Mouse (Mus musculus): ENCODE measurements around the gene Nostrin. TPM values are rescaled to one million over a fixed set of nuclear protein-coding genes. Genes with fewer than 3 reads are reported as not detected.

Gene Nostrin
- total RNA-seq, 1 experiment from 2014 or later, result not detected

- no peak for ATAC-seq (replicated peaks in 1 of 2; ENCODE audit: insufficient read depth in 1 of 2, low FRiP score in 2 of 2, low TSS enrichment in 1 of 2, low read depth in 1 of 2, poor library complexity in 2 of 2, severe bottlenecking in 2 of 2)
Observed at GRCm38 (mm10) chr2:69119718-69120117, 15.9 kb upstream of the Nostrin start.

DNA sequence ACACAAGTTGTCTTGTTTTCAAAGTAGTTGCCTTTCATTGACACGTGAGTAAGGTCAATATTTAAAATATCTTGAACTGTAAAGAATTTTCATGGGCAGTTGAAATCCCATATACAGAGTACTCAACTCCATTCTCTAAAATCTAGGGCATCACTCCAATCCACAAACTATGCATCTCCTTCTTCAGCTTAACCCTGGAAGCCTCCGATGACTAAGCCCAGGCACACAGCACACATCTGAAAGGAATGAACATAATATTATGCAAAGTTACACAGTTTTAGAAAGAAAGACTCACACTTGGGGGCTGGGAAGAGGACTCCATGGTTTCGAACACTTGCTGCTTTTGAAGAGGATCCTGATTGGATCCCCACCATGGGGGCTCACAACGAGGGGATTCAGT, 13.9 kb upstream of the Nostrin start:
- no peak for ATAC-seq (replicated peaks in 1 of 2; ENCODE audit: insufficient read depth in 1 of 2, low FRiP score in 2 of 2, low TSS enrichment in 1 of 2, low read depth in 1 of 2, poor library complexity in 2 of 2, severe bottlenecking in 2 of 2)

- ATAC-seq (replicated peaks in 1 of 2; ENCODE audit: insufficient read depth in 1 of 2, low FRiP score in 2 of 2, low TSS enrichment in 1 of 2, low read depth in 1 of 2, poor library complexity in 2 of 2, severe bottlenecking in 2 of 2), result no peak
Observed at GRCm38 (mm10) chr2:69125425-69125824, 10.2 kb upstream of the Nostrin start.

GRCm38 (mm10) chr2:69128321-69128720, 7.3 kb upstream of the Nostrin start:
- 0 out of 4 replicates have a peak, but pooled peaks of 1 of the 2 experiments have one; percentile 2 for ATAC-seq (replicated peaks in 1 of 2; ENCODE audit: insufficient read depth in 1 of 2, low FRiP score in 2 of 2, low TSS enrichment in 1 of 2, low read depth in 1 of 2, poor library complexity in 2 of 2, severe bottlenecking in 2 of 2)

DNA sequence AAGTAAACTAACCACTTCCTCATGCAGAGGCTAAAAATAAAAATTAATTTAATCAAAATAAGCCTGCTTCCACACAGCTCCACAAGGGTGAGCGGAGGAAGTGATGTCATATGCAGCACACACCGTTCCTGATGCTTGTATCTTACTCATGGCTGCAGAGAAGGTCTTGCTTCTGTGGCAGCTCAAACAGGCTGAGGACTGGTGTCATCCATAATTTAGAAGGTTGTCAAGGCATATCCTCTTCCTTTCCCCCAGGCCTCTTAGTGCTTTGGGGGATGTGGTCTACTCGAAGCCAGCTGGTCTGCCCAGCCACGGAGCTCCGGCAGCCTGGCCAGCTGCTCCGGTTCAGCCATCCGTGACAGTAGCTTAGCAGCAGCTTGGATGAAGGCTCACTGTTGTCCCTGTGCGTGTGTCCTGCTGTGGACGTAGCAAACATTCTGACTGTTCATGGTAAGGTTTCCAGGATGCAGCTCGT, 6.6 kb upstream of the Nostrin start:
- ATAC-seq (replicated peaks in 1 of 2; ENCODE audit: insufficient read depth in 1 of 2, low FRiP score in 2 of 2, low TSS enrichment in 1 of 2, low read depth in 1 of 2, poor library complexity in 2 of 2, severe bottlenecking in 2 of 2), result peak; percentile 93 to 96

GRCm38 (mm10) chr2:69129425-69130210, 6.0 kb upstream of the Nostrin start:
- ATAC-seq (replicated peaks in 1 of 2; ENCODE audit: insufficient read depth in 1 of 2, low FRiP score in 2 of 2, low TSS enrichment in 1 of 2, low read depth in 1 of 2, poor library complexity in 2 of 2, severe bottlenecking in 2 of 2), result no peak

GRCm38 (mm10) chr2:69132046-69132445, 3.6 kb upstream of the Nostrin start:
- ATAC-seq (replicated peaks in 1 of 2; ENCODE audit: insufficient read depth in 1 of 2, low FRiP score in 2 of 2, low TSS enrichment in 1 of 2, low read depth in 1 of 2, poor library complexity in 2 of 2, severe bottlenecking in 2 of 2), result no peak

DNA sequence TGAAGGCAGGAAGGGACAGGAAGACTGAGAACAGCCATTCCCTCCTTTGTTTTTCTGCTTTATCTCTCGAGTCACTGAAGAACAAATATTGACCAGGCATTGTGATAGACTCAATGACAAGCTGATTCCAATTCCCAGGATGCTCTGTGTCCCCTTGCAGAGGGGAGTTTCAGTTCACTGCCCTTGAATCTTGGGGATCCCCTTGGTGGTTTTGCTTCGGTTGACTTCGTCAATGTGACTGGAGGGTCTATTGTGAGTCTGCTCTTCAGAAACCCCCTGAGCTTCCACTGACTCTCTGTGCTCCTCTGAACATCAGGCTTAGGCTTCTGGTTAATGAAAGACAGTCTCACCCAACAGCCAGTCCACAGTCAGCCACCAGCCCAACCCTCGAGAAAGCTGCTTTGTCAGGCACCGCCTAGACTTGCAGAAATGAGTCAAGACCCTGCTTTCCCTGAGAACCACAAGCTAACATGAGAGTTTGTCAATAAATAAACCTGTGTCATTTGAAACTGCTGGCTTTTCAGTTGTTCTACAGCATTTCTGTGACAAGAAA, 3.0 kb upstream of the Nostrin start:
- no peak for ATAC-seq (replicated peaks in 1 of 2; ENCODE audit: insufficient read depth in 1 of 2, low FRiP score in 2 of 2, low TSS enrichment in 1 of 2, low read depth in 1 of 2, poor library complexity in 2 of 2, severe bottlenecking in 2 of 2)

- no peak for ATAC-seq (replicated peaks in 1 of 2; ENCODE audit: insufficient read depth in 1 of 2, low FRiP score in 2 of 2, low TSS enrichment in 1 of 2, low read depth in 1 of 2, poor library complexity in 2 of 2, severe bottlenecking in 2 of 2)
Observed at GRCm38 (mm10) chr2:69134186-69134585, 1.4 kb upstream of the Nostrin start.

DNA sequence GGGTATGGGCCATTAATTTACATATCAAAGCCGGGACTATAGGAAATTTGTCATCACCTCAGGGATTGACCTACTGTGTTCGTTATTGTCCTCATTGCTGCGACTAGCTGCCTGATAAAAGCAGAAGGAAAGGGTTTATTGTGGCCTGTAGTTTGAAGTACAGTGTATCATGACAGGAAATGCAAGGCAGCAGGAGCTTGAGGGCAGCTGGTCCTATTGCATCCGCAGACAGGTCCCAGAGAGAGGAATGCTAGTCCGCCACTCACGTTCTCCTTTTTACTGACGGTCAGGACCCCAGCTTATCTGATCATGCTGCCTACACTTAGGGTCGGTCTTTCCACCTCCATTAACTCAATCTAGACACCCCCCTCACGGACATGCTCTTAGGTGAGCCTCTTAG, 663 bp upstream of the Nostrin start:
- ATAC-seq (replicated peaks in 1 of 2; ENCODE audit: insufficient read depth in 1 of 2, low FRiP score in 2 of 2, low TSS enrichment in 1 of 2, low read depth in 1 of 2, poor library complexity in 2 of 2, severe bottlenecking in 2 of 2), result peak; percentile 47 to 61; a peak in 3 of 4 replicates

DNA sequence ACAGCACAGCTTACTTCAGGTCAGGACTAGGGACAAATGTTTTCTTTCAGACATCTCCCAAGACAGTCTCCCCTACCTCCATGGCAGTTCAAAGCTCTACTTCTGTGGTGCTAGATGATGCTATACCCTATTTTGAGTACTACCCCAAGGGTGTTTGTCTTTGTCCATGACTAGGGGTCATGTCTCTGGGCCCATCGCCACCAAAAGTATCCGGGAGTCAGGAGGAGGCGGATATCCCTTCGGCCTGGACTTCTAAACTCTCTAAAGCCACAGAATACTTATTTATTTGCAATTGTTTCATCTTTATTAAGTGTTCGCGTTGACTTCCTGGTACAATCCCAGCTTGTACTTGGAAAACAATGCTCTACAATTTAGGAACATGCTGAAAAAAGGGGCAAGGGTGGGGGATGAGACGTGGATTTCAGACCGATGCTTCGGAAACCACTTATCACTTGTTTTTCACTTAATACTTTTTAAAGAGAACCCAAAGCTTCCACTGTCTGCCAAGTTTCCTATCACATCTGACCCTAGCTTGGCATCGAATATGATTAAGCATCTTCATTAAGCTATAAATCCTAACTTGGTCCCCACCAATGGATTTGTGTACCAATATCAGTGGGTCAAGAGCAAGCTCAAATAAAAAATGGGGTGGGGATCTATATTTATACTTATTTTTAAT, 1.9 kb downstream of the Nostrin start:
- no peak for ATAC-seq (replicated peaks in 1 of 2; ENCODE audit: insufficient read depth in 1 of 2, low FRiP score in 2 of 2, low TSS enrichment in 1 of 2, low read depth in 1 of 2, poor library complexity in 2 of 2, severe bottlenecking in 2 of 2)

DNA sequence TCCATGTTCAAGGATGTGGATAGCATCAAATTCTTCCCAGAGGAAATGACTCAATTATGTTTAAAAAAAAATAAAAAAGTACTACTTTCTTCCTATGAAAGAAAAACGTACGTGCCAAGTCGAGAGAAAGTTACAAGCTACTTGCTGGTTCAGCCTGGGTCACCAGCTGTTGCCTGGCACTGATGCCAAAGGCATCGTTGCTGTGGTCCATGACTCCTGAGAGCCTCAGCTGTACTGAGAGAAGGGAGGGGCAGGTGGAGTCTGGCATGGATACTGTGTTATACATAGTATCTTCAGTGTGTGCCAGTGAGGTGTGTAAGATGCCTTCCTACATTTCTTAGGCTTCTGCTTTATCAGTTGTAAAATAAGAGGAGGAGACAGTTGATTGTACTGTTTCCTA, 3.2 kb downstream of the Nostrin start:
- ATAC-seq (replicated peaks in 1 of 2; ENCODE audit: insufficient read depth in 1 of 2, low FRiP score in 2 of 2, low TSS enrichment in 1 of 2, low read depth in 1 of 2, poor library complexity in 2 of 2, severe bottlenecking in 2 of 2), result no peak

DNA sequence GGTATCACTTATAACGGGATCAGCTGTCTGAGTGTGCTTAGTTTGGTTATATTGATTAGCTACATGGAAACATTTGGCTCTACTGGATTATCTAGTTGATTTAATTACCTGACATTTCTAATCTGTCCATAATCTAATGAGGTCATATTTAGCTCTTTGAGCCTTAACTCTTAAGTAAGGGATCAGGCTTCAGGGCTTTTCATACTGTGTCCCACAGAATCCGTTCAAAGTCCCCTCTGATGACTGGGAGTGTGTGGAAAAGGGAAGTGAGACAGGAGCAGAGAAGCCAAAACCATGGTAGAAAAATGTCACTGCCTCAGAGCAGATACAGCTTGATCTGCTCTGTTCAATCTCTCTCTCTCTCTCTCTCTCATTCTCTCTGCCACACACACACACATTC, 4.6 kb downstream of the Nostrin start:
- ATAC-seq (replicated peaks in 1 of 2; ENCODE audit: insufficient read depth in 1 of 2, low FRiP score in 2 of 2, low TSS enrichment in 1 of 2, low read depth in 1 of 2, poor library complexity in 2 of 2, severe bottlenecking in 2 of 2), result no peak

DNA sequence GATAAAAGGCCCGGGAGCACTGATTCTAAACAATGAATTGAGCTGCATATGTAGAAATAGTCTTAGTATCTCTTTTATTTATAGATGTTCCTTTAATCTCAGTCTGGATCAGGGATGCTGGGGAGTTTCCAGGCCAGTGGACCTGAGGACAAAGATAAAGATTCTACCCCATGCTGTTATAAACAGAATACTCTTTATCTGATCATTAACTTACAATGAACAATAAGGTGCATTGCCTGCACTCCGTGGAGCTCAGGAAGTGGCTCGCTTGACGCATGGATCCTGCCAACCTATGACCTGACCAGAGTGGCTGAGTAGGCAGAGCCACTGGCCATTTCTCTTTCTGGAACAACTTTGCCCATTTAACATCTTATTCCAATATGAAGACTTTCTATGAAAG, 5.2 kb downstream of the Nostrin start:
- ATAC-seq (replicated peaks in 1 of 2; ENCODE audit: insufficient read depth in 1 of 2, low FRiP score in 2 of 2, low TSS enrichment in 1 of 2, low read depth in 1 of 2, poor library complexity in 2 of 2, severe bottlenecking in 2 of 2), result no peak

- ATAC-seq (replicated peaks in 1 of 2; ENCODE audit: insufficient read depth in 1 of 2, low FRiP score in 2 of 2, low TSS enrichment in 1 of 2, low read depth in 1 of 2, poor library complexity in 2 of 2, severe bottlenecking in 2 of 2), result no peak
Observed at GRCm38 (mm10) chr2:69148691-69149090, 13.1 kb downstream of the Nostrin start.

GRCm38 (mm10) chr2:69149154-69149553, 13.6 kb downstream of the Nostrin start:
- ATAC-seq (replicated peaks in 1 of 2; ENCODE audit: insufficient read depth in 1 of 2, low FRiP score in 2 of 2, low TSS enrichment in 1 of 2, low read depth in 1 of 2, poor library complexity in 2 of 2, severe bottlenecking in 2 of 2), result peak in 1 of 2 experiments; percentile 36; a peak in 1 of 4 replicates

DNA sequence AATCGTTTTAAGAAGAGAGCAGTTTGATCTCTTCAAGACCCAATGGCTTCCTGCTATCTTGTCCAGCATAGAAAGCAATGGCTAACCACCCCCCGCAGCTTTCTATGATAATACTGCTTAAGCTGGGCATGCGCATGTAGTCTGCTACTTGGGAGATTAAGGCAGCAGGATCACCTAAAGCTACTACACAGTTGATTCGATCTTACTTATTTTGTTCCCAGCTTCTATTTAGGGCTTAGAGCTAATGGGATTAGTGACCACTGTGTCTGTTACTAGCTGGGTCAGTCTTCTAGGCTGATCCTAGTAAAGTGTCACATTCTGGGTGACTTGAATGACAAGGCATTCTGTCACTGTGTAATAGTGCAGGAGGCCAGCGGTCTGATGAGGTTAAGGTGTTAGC, 15.2 kb downstream of the Nostrin start:
- ATAC-seq (replicated peaks in 1 of 2; ENCODE audit: insufficient read depth in 1 of 2, low FRiP score in 2 of 2, low TSS enrichment in 1 of 2, low read depth in 1 of 2, poor library complexity in 2 of 2, severe bottlenecking in 2 of 2), result no peak

DNA sequence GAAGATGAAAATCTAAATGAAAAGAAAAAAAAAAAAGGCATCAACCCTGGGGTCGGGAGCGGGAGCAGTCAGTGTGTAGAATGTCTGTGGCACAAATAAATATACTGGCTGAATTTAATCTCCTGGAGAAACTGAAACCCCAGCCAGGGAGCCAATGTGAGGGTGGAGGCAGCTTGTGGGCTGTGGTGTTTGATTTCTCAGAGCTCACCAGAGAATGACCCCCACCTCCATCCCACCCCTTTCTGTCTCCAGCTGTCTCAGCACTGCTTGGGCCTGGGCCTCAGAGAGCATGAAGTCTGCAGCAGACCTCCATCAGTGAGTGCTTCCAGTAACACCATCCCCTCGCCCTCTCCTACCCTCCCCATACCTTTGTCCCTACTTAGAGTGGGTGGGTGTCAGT, 20.3 kb downstream of the Nostrin start:
- no peak for ATAC-seq (replicated peaks in 1 of 2; ENCODE audit: insufficient read depth in 1 of 2, low FRiP score in 2 of 2, low TSS enrichment in 1 of 2, low read depth in 1 of 2, poor library complexity in 2 of 2, severe bottlenecking in 2 of 2)

Measured in hematopoietic stem cell, adult 5-6 weeks (primary cell).